Mouse (Mus musculus): ENCODE measurements around the gene Foxj1.

Gene Foxj1

DNA sequence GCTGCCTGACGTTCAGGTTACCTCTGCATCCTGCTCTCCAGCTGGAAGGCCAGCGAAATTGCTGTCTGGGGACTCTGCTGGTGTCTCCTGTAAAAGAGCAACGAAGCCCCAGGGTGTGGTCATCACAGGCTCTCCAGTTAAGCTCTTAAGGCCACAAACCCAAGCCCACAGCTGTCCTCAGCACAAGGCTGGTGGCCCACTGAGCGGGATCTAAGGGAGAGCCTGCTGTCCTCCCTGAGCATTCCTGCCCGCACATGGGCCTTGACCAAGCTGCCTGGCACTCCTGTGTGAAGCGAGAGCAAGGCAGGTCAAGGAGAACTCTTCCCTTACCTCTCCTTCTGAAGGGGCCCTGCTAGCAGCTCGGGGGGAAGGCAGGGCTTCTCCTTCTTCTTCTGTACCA is 11.8 kb upstream of the Foxj1 start:
- ATAC-seq (ENCODE audit: insufficient number of reproducible peaks, low FRiP score, low TSS enrichment), result no peak

DNA sequence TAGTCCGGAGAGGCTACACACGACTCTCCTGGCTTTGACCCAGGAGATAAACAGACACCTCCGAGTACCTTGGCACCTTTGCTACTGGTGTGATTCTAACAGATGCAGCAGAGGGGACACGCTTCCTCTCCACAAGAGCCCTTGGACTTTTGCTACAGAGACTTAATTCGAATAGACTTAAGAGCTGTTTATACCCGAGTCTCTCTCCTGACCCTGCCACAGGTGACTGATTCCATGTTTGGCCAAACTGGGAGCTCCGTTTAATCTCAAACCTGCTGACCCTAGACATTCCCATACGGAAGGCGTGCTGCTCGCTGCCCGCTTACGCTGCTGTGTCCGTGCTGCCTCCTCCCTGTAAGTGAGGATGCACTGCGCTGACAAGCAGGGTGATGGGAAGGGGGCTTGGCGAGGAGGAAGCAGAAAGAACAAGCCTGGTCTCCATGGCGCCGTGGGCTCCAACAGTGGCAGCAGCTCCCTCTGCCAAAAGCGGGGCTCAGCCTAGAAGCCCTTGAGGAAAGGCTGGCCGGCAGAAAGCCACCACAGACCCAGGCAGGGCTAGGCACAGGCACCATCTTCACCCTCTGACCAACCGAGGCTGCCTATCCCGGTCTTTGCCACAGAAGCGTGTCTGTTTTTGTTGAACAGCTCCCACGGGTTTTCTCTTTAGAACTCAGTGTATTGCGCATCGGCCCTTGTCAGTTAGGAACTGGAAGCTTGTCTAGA is 7.0 kb upstream of the Foxj1 start:
- ATAC-seq (ENCODE audit: insufficient number of reproducible peaks, low FRiP score, low TSS enrichment), result no peak

DNA sequence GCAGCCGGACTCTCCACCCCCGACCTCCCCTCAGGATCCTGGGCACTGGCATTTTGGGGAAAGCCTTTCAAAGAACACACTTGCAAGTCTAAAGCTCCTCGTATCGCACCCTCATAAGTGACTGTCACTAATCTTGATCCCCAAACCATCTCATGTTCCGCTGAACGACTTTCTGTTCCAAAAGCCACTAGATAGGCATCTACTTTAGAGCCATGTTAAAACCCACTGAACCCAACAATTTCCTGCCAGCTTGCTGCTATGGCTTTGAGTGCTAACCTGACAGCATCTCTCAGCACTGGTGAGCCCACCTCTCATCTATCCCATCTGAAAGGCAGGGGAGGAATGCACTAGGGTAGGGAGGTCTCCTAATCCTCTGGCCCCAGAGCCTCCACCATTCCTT is 2.3 kb upstream of the Foxj1 start:
- no peak for ATAC-seq (ENCODE audit: insufficient number of reproducible peaks, low FRiP score, low TSS enrichment)

DNA sequence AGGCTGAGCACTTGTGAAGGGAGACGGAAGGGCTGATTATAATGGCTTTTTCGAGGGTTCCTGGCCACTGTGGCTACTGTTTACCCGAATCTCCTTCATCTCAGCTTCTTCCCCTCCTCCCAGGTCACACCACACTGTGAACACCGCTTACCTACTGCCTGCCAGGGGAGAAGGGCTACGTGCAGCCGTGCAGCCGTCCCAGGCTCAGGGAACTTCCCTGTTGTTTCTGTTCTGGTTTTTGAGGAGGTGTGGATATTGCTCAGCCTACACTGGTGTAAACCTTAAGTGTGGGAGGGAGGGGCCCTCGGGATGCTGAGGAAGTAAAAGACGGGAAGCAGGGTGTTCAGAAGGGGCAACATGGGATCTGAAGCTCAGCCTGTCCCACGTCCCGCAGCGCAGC is 1.8 kb upstream of the Foxj1 start:
- ATAC-seq (ENCODE audit: insufficient number of reproducible peaks, low FRiP score, low TSS enrichment), result no peak

DNA sequence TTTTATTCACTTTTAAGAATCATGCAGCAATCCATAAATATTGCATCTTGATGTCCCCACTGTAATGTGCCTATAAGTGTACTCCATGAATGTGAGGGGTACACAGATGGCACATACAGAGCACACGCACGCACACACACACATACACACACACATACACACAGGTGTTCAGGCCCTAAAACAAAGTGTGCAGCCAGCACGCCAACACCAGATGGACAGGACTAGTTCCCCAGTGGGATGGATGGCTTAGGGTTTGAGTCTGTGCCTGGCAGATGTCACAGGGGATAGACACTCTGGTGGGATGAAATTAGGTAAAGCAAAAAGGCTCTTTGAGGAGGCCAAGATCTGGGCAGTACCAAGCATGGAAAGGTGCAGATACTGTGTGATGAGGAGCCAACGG is 1.2 kb upstream of the Foxj1 start:
- ATAC-seq (ENCODE audit: insufficient number of reproducible peaks, low FRiP score, low TSS enrichment), result no peak

DNA sequence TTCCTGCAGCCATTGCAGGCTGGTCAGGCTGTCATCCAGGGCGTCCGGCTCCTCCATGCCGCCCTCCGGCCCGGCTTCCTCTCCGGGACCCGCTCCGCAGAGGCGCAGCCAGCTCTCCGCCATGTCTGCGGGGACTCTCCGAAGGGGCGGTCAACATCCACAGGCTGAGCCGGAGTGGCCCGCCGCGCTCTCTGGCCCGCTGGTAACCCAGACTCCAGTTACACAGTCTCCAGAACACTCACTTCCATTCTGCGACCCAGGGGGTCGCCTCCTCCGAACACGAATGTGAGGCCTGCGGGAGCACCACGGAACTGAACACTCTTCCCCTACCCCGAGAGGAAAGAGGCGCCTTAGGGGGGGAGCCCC is 799 bp downstream of the Foxj1 start:
- no peak for ATAC-seq (ENCODE audit: insufficient number of reproducible peaks, low FRiP score, low TSS enrichment)

DNA sequence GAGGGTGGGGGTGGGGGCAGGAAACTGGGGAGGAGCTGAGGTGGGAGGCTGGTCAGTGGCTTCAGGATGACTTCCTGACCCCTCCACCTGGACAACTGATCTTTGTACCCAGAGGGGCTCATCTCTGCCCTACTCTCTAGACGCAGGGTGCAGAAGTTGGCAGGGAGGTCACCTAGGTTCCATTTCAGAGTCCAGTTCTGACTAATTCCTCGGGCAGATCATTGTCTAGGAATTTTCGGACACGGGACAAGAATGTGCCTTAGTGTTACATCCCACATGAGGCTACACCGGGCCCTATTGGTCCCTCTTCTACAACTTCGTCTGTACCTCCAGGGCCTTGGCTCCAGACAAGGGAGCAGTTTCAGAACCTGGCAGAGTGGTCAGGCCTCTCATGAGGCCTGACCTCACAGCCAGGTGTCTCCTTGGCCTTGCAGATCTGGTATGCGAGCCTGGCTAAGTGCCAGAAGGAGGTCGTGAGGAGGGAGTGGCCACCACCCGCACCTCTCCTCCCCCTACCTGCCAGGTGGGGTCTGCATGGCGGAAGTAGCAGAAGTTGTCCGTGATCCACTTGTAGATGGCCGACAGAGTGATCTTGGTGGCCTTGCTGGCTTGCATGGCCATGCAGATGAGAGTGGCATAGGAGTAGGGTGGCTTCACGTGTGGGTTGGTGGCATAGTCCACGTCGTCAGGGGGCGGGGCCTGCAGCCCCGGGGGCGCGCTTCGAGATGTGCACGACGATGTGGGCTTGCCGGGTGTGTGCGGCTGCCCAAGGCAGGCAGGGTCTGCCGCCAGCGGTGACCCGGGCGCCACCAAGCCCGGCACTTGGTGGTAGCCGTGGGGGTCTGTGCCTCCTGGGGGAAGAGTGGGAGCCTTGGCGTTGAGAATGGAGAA is 1.4 kb downstream of the Foxj1 start:
- no peak for ATAC-seq (ENCODE audit: insufficient number of reproducible peaks, low FRiP score, low TSS enrichment)

DNA sequence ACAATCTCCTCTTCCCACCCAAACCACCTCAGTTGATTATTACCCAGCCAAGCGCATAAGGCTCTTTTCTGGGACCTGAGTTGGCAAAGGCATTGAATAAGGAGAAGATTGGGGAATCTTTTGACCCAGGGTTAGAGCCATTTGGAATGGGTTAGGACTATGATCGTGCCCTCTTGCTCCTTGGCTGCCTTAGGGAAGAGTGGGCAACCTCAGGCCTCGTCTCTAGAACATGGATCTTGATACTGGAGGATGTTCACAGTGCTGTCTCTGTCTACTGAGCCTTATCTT is 2.3 kb downstream of the Foxj1 start:
- no peak for ATAC-seq (ENCODE audit: insufficient number of reproducible peaks, low FRiP score, low TSS enrichment)

DNA sequence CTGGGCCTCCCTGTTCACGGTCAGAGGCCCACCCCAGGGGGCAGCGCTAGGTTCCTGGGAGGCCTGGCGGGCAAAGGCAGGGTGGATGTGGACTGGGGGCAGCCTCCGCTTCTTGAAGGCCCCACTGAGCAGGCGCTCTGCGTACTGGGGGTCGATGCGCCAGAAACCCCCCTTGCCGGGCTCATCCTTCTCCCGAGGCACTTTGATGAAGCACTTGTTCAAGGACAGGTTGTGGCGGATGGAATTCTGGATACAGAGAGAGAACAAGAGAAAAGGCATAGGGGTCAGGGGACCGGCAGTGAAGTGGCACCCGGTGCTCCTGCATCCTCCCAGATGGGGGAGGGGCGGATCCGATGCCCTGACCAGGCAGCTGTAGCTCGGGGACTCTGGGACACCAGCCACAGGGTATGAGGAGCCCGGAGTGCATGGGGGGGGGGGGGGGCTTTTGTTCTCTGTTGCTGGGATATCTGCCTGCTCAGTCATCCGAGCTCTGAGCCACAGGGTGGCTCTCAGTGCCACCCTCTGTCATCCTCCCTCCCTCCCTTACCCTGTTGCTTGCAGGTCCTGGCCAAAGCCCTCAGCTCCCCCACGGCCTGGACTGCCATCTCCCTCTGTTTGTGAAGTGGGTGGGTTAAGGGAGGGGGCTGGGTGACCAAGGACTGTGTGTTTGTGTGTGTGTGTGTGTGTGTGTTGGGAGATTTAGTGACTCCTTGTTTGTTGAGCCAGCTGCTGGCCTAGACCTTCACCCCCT is 2.8 kb downstream of the Foxj1 start:
- no peak for ATAC-seq (ENCODE audit: insufficient number of reproducible peaks, low FRiP score, low TSS enrichment)

DNA sequence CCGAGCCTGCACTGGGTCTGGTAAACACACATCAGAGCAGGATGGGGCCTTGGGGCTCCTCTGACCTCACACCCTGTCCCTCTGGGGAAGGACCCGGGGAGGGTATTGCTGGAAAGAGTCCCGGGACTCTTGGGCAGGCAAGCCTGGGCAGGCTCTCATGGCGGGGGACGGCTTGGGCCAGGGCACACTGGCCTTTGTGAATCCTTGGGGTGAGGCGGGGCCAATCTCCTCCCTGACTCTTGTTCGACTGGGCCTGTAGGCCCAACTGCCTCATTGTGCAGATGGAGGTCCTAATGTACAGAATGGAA is 5.0 kb downstream of the Foxj1 start:
- no peak for ATAC-seq (ENCODE audit: insufficient number of reproducible peaks, low FRiP score, low TSS enrichment)

DNA sequence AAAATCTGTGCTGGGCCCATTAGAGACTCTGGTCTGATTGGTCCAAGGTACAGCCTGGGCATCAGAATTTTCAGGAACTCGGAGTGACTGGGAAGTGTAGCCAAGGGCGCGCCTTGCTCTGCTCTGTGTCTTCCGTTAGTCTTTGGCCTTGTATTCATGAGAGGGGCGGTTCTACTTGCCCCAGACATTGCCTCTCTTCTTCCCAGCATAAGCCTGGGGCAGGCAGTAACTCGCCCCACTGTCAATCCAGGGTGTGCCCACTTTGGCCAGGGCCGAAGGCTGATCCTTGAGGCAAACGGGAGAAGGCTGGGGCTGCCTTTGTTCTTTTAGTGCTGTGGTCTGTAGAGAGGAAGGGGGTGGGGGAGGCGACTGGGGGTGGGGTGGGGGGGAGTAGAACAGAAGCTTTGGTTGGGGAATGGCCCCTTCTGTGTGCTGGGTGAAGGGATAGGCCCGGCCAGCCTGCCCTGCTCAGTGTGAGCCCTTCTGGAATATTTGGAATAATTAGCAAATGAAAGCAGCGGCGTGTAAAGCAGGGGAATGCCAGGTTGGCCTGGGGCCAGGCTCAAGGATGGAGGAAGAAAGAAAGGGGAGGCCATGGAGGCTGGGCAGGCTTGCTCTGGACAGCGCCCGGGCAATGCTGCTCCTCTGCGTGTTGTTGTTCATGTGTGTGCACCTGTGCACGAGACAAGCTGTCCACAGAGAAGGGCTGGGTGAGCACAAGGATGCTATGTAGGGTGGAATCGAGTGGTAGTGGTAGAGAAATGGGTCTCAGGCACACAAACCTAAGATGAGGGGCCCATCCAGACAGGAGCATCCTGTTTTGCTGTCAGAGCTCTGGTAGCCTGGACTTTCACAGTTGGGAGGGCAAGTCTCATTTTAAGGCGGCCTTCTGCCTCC is 5.6 kb downstream of the Foxj1 start:
- ATAC-seq (ENCODE audit: insufficient number of reproducible peaks, low FRiP score, low TSS enrichment), result no peak

DNA sequence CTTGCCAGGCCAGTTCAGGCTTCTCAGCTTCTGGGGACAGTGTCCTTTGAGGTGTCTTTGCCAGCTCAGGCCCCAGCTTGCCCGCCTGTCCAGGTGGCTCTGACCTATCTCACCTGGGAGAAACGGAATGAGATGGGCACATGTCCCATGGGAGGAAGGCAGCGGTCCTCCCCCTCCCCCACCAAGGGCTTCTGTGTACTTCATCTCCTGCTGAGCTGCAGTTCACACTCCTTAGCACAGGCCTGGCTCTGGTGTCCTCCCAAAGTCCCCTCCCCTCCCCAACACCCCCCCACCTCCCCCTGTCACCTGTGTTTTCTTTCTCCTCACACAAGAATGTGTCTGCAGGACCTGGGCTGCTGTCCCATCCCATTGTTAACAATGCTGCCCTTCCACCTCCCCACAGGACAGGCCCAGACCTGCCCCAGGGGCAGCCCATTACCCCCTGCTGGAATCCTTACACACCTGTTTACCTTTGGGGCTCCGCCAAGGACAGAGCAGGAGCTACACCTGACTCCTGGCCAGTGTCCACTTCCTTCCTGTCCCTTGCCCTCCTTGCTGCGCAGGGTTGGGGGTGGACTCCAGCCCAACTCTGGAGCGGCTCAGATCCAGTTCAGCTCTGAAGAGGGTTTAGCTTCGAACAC is 8.1 kb downstream of the Foxj1 start:
- no peak for ATAC-seq (ENCODE audit: insufficient number of reproducible peaks, low FRiP score, low TSS enrichment)

DNA sequence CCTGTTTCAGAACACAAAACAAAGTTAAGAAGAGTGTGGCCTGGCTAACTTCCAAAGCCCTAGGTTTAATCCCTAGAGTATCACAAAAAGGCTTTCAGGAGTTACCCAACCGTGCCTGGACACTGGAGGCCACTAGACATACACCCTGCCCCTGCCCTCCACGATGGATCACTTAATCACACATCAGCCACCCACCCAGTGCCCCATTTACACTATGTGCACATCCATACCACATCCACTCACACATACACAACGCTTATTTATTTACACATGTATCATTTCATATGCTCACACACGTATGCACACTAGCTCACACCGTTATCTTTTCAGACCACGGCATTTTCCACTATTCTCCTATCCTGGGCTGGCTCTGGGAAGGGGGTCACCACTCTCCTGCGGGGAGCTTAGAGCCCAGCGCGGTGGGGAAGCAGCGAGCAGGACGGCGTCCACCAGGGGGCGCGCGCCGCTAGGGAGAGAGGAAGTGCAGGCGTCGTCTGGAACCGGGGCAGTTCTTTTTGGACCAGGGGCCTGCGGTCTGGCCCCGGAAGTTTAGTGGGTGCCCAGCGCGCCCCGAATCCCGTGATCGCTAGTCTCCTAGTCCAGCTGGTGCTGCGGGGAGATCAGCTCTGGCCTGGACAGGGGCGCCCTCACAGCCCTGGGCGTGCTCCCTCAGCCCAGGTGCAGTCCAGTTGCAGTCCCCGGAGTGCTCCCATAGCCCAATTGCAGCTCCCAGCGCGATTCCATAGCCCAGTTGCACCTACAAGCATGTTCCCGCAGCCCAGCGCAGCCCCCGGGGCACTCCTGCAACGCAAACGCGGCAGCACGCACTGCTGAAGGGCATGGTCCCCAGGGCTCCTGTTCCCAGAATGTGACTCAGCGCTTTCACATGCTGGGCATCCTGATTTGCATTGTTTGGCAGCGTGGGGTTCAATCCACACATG is 16.2 kb downstream of the Foxj1 start:
- 0 out of 2 replicates have a peak, but pooled peaks have one; percentile 26 for ATAC-seq (ENCODE audit: insufficient number of reproducible peaks, low FRiP score, low TSS enrichment)

DNA sequence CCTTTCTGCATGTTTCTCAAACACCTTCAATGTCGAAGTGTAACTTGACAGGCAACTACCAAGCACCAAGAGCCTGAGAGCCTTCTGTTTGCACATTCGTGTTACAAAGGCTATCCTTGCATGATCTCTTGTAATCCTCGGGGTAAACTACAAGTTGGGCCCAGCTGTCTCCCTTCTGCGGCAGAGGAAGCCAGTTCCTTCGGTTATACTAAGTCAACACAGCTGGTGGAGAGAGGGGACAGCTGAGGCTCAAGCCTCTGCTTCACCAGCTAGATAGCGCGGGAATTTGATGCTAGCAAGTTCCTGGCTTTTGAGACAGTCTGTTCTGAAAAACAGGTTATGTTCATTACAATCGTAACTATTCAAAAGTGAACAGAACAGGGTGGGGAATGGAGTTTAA is 22.8 kb downstream of the Foxj1 start:
- no peak for ATAC-seq (ENCODE audit: insufficient number of reproducible peaks, low FRiP score, low TSS enrichment)

DNA sequence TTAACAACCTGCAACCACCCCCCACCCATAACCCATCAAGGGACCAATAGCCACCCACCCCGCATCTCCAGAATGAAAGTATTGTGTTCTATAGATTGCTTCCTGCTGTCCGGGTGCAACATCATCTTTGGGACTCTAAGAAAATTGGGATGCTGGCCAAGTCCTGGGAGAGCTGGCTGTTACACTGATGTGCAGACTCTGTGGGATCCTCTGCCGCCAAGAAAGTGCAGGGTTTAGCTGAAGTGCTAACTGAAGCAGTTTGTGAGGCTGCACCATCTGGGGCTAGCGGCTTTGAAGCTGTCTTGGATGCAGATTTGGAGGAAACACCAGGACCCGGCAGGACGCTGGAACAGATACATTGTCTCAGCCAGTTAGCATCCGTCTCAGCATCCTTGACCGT is 24.0 kb downstream of the Foxj1 start:
- no peak for ATAC-seq (ENCODE audit: insufficient number of reproducible peaks, low FRiP score, low TSS enrichment)

DNA sequence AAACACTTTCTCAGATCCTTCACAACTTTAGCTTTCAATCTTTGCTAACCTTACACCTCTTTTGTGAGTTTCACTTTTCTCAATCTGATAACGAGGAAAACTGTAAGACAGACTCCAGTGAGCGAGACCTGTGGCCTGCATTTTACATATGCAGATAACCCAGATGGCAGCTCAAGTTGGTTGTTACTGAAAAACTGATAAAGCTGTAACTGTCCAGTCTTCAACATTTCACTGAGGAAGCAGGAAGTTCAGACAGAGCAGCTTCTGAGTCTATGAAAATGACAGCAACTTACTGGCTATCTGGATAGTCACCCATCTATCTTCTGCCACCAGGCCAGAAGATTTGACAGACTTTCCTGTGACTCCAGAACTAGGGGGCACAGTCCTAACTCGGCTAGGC is 25.6 kb downstream of the Foxj1 start:
- ATAC-seq (ENCODE audit: insufficient number of reproducible peaks, low FRiP score, low TSS enrichment), result no peak

DNA sequence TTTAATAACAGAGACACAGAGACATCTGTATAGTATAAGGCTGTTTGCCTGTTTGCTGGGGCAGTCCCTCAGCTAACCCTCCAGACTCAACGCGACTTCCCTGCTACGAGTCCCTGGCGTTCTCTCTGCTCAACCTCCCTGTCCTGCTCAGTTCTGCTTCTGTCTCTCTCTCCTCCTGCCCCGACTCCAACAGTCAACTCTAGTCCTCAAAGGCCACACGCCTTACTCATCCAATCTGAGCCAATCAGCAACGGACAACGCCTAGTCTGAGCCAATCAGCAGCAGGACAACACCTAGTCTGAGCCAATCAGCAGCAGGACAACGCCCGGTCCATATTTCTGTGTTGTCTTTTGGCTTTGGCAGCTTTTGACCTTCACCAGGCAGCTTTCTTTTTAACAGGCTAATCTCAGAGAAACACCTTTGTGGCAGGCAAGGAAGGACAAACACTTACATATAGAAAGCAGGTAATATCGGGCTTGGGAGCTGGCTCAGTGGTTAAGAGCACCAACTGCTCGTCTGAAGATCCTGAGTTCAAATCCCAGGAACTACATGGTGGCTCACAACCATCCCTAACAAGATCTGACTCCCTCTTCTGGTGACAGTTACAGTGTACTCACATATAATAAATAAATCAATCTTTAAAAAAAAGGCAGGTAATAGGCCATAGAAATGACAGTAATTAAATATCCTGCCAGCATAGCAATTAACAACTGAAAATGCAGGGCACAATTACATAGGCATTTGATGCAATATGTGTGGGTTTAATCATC is 27.3 kb downstream of the Foxj1 start:
- no peak for ATAC-seq (ENCODE audit: insufficient number of reproducible peaks, low FRiP score, low TSS enrichment)

DNA sequence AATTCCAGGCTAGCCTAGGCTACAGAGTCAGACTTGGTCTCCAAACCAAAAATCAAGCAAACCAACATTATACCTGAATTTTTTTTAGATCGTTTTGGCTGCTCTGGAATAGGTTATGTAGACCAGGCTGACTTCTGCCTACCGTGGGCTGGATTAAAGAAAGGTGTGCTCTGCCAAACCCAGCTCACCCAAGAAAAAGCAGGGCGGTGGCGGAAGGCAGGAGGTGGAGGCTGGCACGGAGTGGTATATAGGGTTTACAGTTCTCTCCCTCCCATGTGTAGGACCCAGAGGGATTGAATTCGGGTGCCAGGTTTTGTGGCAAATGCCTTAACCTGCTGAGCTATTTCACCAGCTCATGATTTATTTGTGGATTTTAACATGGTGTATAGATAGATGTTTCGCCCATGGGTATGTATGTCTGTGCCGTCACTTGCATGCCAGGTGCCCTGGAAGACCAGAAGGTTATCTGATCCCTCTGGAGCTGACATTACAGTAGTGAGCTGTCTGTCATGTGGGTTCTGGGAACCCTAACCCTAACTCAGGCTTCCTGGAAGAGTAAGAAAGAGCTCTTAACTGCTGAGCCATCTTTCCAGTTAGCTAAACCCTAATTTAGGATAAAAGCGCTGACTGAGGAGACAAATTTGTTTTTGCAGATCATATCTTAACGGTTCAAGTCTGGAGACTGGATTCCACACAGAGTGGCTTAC is 28.0 kb downstream of the Foxj1 start, which contains the start of gene Exoc7:
Gene Exoc7, minus strand, starts transcription at position 215 of the 707 bp plus-strand sequence.
- peak; percentile 27; the same call in 1 of the 2 replicates for ATAC-seq (ENCODE audit: insufficient number of reproducible peaks, low FRiP score, low TSS enrichment)

Measured in cerebellum, adult (tissue).